Mouse (Mus musculus) embryonic facial prominence, embryonic 11.5 days (tissue): Measurements from ENCODE around the gene Rwdd1. TPM values are rescaled to one million over a fixed set of nuclear protein-coding genes. Genes with fewer than 3 reads are reported as not detected.
A peak's percentile ranks its signal among the peaks of the same experiment; 100 is the strongest.

ENCODE experiments used
- ATAC-seq: fragments of 200-750 bp; cut with Nextera tagmentation; replicated peaks from 2 replicates; pipeline ENCODE4 v1.8.0; 2017; ENCODE audit warnings: low read depth; ENCODE audit not compliant: insufficient number of reproducible peaks, low FRiP score, low TSS enrichment
- DNase-seq: peaks from one replicate; pipeline ENCODE4 v3.0.0-alpha.2; 2015; ENCODE audit warnings: low spot score
- H3K27ac ChIP-seq: fragments of 300-500 bp; sonication (generic); replicated peaks from 2 replicates; pipeline ENCODE4 v1.5.1; 2014; ENCODE audit warnings: mild to moderate bottlenecking, low read depth, low read length, control low read depth
- H3K27me3 ChIP-seq: fragments of 300-500 bp; sonication (generic); 2 replicates; pipeline ENCODE4 v1.6.1; 2014; ENCODE audit warnings: mild to moderate bottlenecking, low read length, moderate library complexity, mixed read lengths; ENCODE audit not compliant: control insufficient read depth, insufficient read depth
- H3K36me3 ChIP-seq: fragments of 300-500 bp; sonication (generic); replicated peaks from 2 replicates; pipeline ENCODE4 v1.6.1; 2014; ENCODE audit warnings: low read depth, mild to moderate bottlenecking, low read length, moderate library complexity, mixed read lengths; ENCODE audit not compliant: control insufficient read depth, insufficient read depth
- H3K4me1 ChIP-seq: fragments of 300-500 bp; sonication (generic); 2 replicates; pipeline ENCODE4 v1.6.1; 2014; ENCODE audit warnings: low read length, mixed read lengths; ENCODE audit not compliant: control insufficient read depth, insufficient read depth
- H3K4me2 ChIP-seq: fragments of 300-500 bp; sonication (generic); 2 replicates; pipeline ENCODE4 v1.6.1; 2014; ENCODE audit warnings: low read depth, mild to moderate bottlenecking, control low read depth, low read length, moderate library complexity
- H3K4me3 ChIP-seq: fragments of 300-500 bp; sonication (generic); 2 replicates; pipeline ENCODE4 v1.5.1; 2014; ENCODE audit warnings: low read depth, low read length, control low read depth
- H3K9ac ChIP-seq: fragments of 300-500 bp; sonication (generic); replicated peaks from 2 replicates; pipeline ENCODE4 v1.6.1; 2014; ENCODE audit warnings: mild to moderate bottlenecking, control low read depth, low read length
- H3K9me3 ChIP-seq: fragments of 300-500 bp; sonication (generic); replicated peaks from 2 replicates; pipeline ENCODE4 v1.6.1; 2016; ENCODE audit warnings: mild to moderate bottlenecking, low read length, inconsistent platforms, mixed read lengths; ENCODE audit not compliant: control insufficient read depth
- WGBS: fragments of 180-500 bp; shearing (Covaris S2); extraction: QIAGEN DNeasy Blood & Tissue Kit; methylation state at CpG from one replicate; pipeline ENCODE4 v1.1.7; 2014; 5-methylcytosine and 5-hydroxymethylcytosine counted together
- polyA plus RNA-seq: library from polyadenylated mRNA; unstranded; fragments of >200 nt; fragmentation: Nextera tagmentation; extraction: Ambion mirVana; gene quantifications from 2 replicates; pipeline ENCODE4 v1.2.1, GENCODE M21; 2014

The Rwdd1 gene
- polyA plus RNA-seq, 1 experiment from 2014 or later, result 196 TPM

DNA sequence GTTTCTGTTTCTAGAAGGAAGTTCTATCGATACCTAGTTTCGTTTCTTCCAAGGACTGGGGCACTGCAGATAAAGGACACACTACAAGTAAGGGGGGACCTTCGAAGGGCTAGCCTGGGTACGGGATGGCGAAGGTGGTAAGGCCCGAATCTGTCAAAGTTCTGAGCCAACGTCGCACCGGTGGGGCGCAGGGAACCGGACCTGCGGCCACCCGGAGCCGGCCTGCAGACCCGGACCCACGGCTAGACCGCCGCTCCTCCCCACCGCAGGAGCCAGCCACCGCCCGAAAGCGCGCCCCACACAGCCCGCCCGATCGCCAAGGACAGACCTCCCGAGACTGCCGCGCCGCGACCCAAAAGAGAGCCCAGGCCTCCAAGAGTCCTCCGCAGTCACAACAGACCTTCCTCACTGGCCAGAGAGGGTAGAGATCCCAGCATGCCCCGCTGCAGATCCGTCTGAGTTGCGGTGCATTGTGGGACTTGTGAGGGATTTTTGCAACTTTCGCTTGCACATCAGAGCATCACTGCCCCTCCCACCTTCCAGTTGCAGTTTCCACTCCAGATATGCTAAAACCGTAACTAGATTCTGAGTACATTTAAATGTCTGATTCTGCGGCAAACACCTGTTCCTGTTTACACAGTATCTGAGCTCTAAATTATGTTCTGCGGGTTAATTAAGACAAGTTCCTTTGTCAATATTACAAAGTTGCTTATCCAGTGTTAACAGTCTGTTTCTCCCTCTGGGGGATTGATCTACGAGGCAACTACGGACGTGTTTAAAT lies 68.4 kb downstream of the Rwdd1 start, which contains the start of gene Zup1:
TSS of gene Zup1 (minus strand) at position 467 of the 781 bp plus-strand sequence.
- H3K4me2 ChIP-seq, result peak within 1 kb of the TSS; percentile 50
- no peaks in the 10 kb centered on the region for H3K9me3 ChIP-seq
- WGBS, result 3% methylated on average over 42 of the region's 42 CpGs

More for the DNA sequence above, 68.4 kb downstream of the Rwdd1 start, which contains the start of gene Zup1:
- no peaks in the 10 kb centered on the region for H3K36me3 ChIP-seq
- H3K9ac ChIP-seq, result peak within 1 kb of the TSS; percentile 96
- 0 out of 2 replicates have a peak within 1 kb of the TSS, but pooled peaks have one; percentile 56 for H3K27ac ChIP-seq
- H3K27me3 ChIP-seq, result no peaks in the 10 kb centered on the region
- DNase-seq (peak; percentile 91), ATAC-seq (peak; percentile 94)
- H3K4me1 ChIP-seq, result no peaks in the 10 kb centered on the region
- peak within 1 kb of the TSS; percentile 85 for H3K4me3 ChIP-seq

Other genes starting within 250 kb of the Rwdd1 start
- not detected in 2 replicates for gene Sult3a2, start 232.9 kb downstream of the Rwdd1 start, polyA plus RNA-seq
- not detected in 2 replicates for gene Sult3a1, start 161.9 kb downstream of the Rwdd1 start, polyA plus RNA-seq
- gene Rsph4a, start 114.5 kb downstream of the Rwdd1 start, polyA plus RNA-seq, result 0.06 TPM in 1 of 2 replicates, not detected in the other
- 26.2 and 27.9 TPM in 2 replicates for gene Zup1, start 68.4 kb downstream of the Rwdd1 start, polyA plus RNA-seq
- not detected in 2 replicates for gene Trappc3l, start 18.0 kb upstream of the Rwdd1 start, polyA plus RNA-seq
- not detected in 2 replicates for gene Calhm4, start 24.7 kb upstream of the Rwdd1 start, polyA plus RNA-seq
- 0.18 and 0.26 TPM in 2 replicates for gene Calhm5, start 76.9 kb upstream of the Rwdd1 start, polyA plus RNA-seq
- gene Calhm6, start 108.4 kb upstream of the Rwdd1 start, polyA plus RNA-seq, result 0.95 and 1.0 TPM in 2 replicates
- gene Dse, start 188.1 kb upstream of the Rwdd1 start, polyA plus RNA-seq, result 45.1 and 47.2 TPM in 2 replicates